In genomic region chr2:117868857-117869256, GRCm38 (mm10) we compare ENCODE assay signal across 16 mouse cellular contexts.
DNase-seq lines count a peak whose midpoint lies in the region; TF ChIP-seq lines count a peak whose summit lies in the region.
"Had no signal": no experiment of that assay in that cellular context is flagged by ENCODE, and none has a peak within 500 bp of the region (broad histone marks: within the 10 kb centered on the region; RNA-seq: fewer than 3 reads in every experiment).

No protein-coding gene starts in this region.

- no peaks in the 10 kb centered on the region for H3K79me2 ChIP-seq in CH12.LX (replicated peaks; ENCODE audit: control insufficient read depth, extremely low read depth, insufficient read depth, poor library complexity, severe bottlenecking)
- no peaks in the 10 kb centered on the region for H3K79me2 ChIP-seq in myocyte (ENCODE audit: control insufficient read depth, insufficient read depth)

- dilution Hi-C loops in CH12.LX (cut with MboI; ENCODE audit: extremely low pct_ligation_motif_present, extremely low pct_unique_long_range_greater_than_20kb, low sequenced_read_pairs): no loop called here

- TF ChIP-seq EP300 in CH12.LX (IDR thresholded peaks at IDR 0.05; ENCODE audit: low read length): no peak

- H3K27me3 ChIP-seq in CH12.LX (replicated peaks) (no peaks in the 10 kb centered on the region), myocyte (ENCODE audit: control insufficient read depth, insufficient read depth, insufficient read length) (no peaks in the 10 kb centered on the region)
- H3K27me3 ChIP-seq: embryonic facial prominence, embryonic 12.5 days had no signal

- in situ Hi-C loops in CH12.LX (cut with MboI; ENCODE audit: low pct_ligation_motif_present, low pct_unique_long_range_greater_than_20kb, low sequenced_read_pairs): no loop called here

- peak; percentile 58 for DNase-seq in heart, adult 11 months
- no peak for DNase-seq in heart, postnatal 25 days (ENCODE audit: low spot score)
- peak; percentile 2 for DNase-seq in CH12.LX (ENCODE audit: extremely low read depth)
- no peak for DNase-seq in adrenal gland, adult 8-10 months
- DNase-seq in gastrocnemius, adult 18-20 months (ENCODE audit: low spot score): no peak
- DNase-seq: adrenal gland, adult 2 months; adrenal gland, postnatal 14 days; adrenal gland, postnatal 36 days; cerebellum, adult 11 months; cerebellum, adult 18-20 months; cerebellum, adult 9-10 months; cerebellum, postnatal 10 days; cerebellum, postnatal 25 days had no signal

- no peak for TF ChIP-seq CTCF in CH12.LX (conservative IDR thresholded peaks at IDR 0.05 in 1 of 2, IDR thresholded peaks at IDR 0.05 in 1 of 2; ENCODE audit: low read depth in 2 of 2, low read length in 2 of 2)

- no peak overlapping the region for H3K9ac ChIP-seq in CH12.LX (ENCODE audit: insufficient read depth, low read depth)
- H3K9ac ChIP-seq: embryonic facial prominence, embryonic 12.5 days had no signal

- no peaks in the 10 kb centered on the region for H3K4me1 ChIP-seq in CH12.LX (ENCODE audit: control insufficient read depth in 1 of 2, insufficient read depth in 2 of 2)
- H3K4me1 ChIP-seq: embryonic facial prominence, embryonic 12.5 days had no signal

- H3K27ac ChIP-seq in CH12.LX (ENCODE audit: insufficient read depth, low read depth): no peak overlapping the region
- H3K27ac ChIP-seq: embryonic facial prominence, embryonic 10.5 days; embryonic facial prominence, embryonic 12.5 days had no signal

- H3K4me2 ChIP-seq in CH12.LX (ENCODE audit: insufficient read depth, low read depth, poor library complexity, severe bottlenecking): no peak overlapping the region
- H3K4me2 ChIP-seq in myocyte (ENCODE audit: low read depth): no peak overlapping the region
- H3K4me2 ChIP-seq: embryonic facial prominence, embryonic 12.5 days had no signal

- H3ac ChIP-seq in myocyte (ENCODE audit: control insufficient read depth, insufficient read length): no peak overlapping the region

- TF ChIP-seq RAD21 in CH12.LX (IDR thresholded peaks at IDR 0.05; ENCODE audit: low read depth, low read length): no peak

- intact Hi-C loops in heart, postnatal 25 days (cut with DNase I): no loop called here

- H3K4me3 ChIP-seq in CH12.LX (replicated peaks in 1 of 3; ENCODE audit: low read depth in 2 of 3, low read length in 2 of 3, poor library complexity in 1 of 3): no peak overlapping the region
- H3K4me3 ChIP-seq in myocyte: no peak overlapping the region
- H3K4me3 ChIP-seq: embryonic facial prominence, embryonic 10.5 days; embryonic facial prominence, embryonic 12.5 days had no signal

- H3K9me3 ChIP-seq in CH12.LX (replicated peaks; ENCODE audit: low read length): no peaks in the 10 kb centered on the region
- H3K9me3 ChIP-seq: embryonic facial prominence, embryonic 10.5 days; embryonic facial prominence, embryonic 12.5 days had no signal

- TF ChIP-seq POLR2A in CH12.LX (IDR thresholded peaks at IDR 0.05; ENCODE audit: low read depth, low read length) (no peak), myocyte (IDR thresholded peaks at IDR 0.05; ENCODE audit: insufficient read length, low read depth) (no peak)

- H3K36me3 ChIP-seq in CH12.LX (replicated peaks in 1 of 2; ENCODE audit: control insufficient read depth in 1 of 2, insufficient read depth in 1 of 2, low read length in 1 of 2) (no peaks in the 10 kb centered on the region), myocyte (ENCODE audit: control insufficient read depth, insufficient read depth) (no peaks in the 10 kb centered on the region)
- H3K36me3 ChIP-seq: embryonic facial prominence, embryonic 10.5 days; embryonic facial prominence, embryonic 12.5 days had no signal

TF ChIP-seq in CH12.LX, 34 proteins besides CTCF, POLR2A, EP300 and RAD21:
- no peak for TF ChIP-seq JUND (conservative IDR thresholded peaks at IDR 0.05; ENCODE audit: low read depth, low read length)
- no peak for TF ChIP-seq MYC (IDR thresholded peaks at IDR 0.05; ENCODE audit: low read depth, low read length)
- no peak for TF ChIP-seq GABPA (IDR thresholded peaks at IDR 0.05; ENCODE audit: insufficient replicate concordance, low read depth, low read length)
- TF ChIP-seq SIN3A (IDR thresholded peaks at IDR 0.05; ENCODE audit: low read length): no peak
- no peak for TF ChIP-seq BHLHE40 (IDR thresholded peaks at IDR 0.05; ENCODE audit: low read depth, low read length)
- TF ChIP-seq SMC3 (IDR thresholded peaks at IDR 0.05; ENCODE audit: low read depth, low read length): no peak
- no peak for TF ChIP-seq UBTF (IDR thresholded peaks at IDR 0.05; ENCODE audit: low read depth, low read length)
- TF ChIP-seq ELF1 (IDR thresholded peaks at IDR 0.05; ENCODE audit: low read depth, low read length): no peak
- no peak for TF ChIP-seq USF1 (IDR thresholded peaks at IDR 0.05; ENCODE audit: low read depth, low read length)
- TF ChIP-seq ETS1 (conservative IDR thresholded peaks at IDR 0.05; ENCODE audit: low read depth, low read length): no peak
- no peak for TF ChIP-seq ZC3H11A (IDR thresholded peaks at IDR 0.05; ENCODE audit: low read depth, low read length)
- TF ChIP-seq MAFK (IDR thresholded peaks at IDR 0.05; ENCODE audit: insufficient replicate concordance, low read length): no peak
- TF ChIP-seq MAX (IDR thresholded peaks at IDR 0.05; ENCODE audit: low read length): no peak
- no peak for TF ChIP-seq E2F4 (IDR thresholded peaks at IDR 0.05; ENCODE audit: insufficient replicate concordance, low read depth, low read length)

TF ChIP-seq in myocyte, 11 proteins besides CTCF, POLR2A, EP300 and RAD21:
- TF ChIP-seq MYOG (IDR thresholded peaks at IDR 0.05; ENCODE audit: control insufficient read depth in 1 of 3, insufficient read depth in 1 of 3, insufficient read length in 2 of 3, low read depth in 2 of 3) (peak in 2 of 3 experiments; percentile 57 to 75), POLR2AphosphoS2 (IDR thresholded peaks at IDR 0.05; ENCODE audit: insufficient read length, low read depth) (no peak), USF1 (IDR thresholded peaks at IDR 0.05; ENCODE audit: low read depth) (no peak), E2F4 (IDR thresholded peaks at IDR 0.05; ENCODE audit: insufficient read depth) (no peak), SRF (IDR thresholded peaks at IDR 0.05; ENCODE audit: control insufficient read depth, insufficient read length, low read depth) (no peak), REST (IDR thresholded peaks at IDR 0.05; ENCODE audit: insufficient read depth, insufficient read length) (no peak), TCF3 (IDR thresholded peaks at IDR 0.05; ENCODE audit: insufficient read length, low read depth) (peak; percentile 35), MYOD1 (IDR thresholded peaks at IDR 0.05; ENCODE audit: control insufficient read depth in 1 of 3, insufficient read length in 2 of 3, low read depth in 2 of 3) (peak; percentile 42 to 98 (median 97)), CEBPB (IDR thresholded peaks at IDR 0.05; ENCODE audit: insufficient read depth, poor library complexity, severe bottlenecking) (0 out of 2 replicates have a peak, but pooled peaks have one; percentile 27), MAX (IDR thresholded peaks at IDR 0.05; ENCODE audit: low read depth) (no peak), TCF12 (IDR thresholded peaks at IDR 0.05; ENCODE audit: insufficient read depth, poor library complexity, severe bottlenecking) (peak; percentile 68)
TF ChIP-seq in myocyte: peak in this region for 5.

Comparison
In these comparisons a context has a peak if more than half of its experiments do, and no peak if none do; other contexts are left out.
1. DNase-seq: peak in heart, adult 11 months (single experiment) and CH12.LX (single experiment); none in heart, postnatal 25 days (single experiment), adrenal gland, adult 8-10 months (single experiment) and gastrocnemius, adult 18-20 months (single experiment).